Mouse (Mus musculus): ENCODE data around the gene Degs2. TPM values are rescaled to one million over a fixed set of nuclear protein-coding genes. Genes with fewer than 3 reads are reported as not detected.
A peak's percentile ranks its signal among the peaks of the same experiment; 100 is the strongest.

Gene Degs2
- total RNA-seq, 2 experiments from 2014 or later = 0.19 to 0.20 TPM

DNA sequence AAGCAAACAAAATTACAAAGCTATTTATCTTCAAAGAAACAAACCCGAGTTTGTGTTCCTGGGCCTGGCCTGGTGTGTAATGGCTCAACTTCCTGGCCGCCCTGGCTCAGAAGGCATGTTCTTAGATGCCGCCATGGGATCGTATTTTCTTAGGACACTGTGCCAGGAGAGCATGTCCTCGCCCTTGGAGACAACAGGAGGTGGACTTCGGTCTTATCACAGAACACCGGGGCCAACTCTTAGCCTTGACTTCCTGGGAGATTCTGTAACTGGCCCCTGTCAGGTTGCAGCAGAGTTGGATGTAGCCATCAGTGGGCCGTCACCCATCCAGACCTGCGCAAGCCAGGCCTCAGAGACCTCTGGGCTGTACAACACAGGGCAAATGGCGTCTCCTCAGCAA is 2.5 kb downstream of the Degs2 start:
- DNase-seq = no peak

GRCm38 (mm10) chr12:108698697-108699471 is 3.2 kb downstream of the Degs2 start:
- no peak for DNase-seq

DNA sequence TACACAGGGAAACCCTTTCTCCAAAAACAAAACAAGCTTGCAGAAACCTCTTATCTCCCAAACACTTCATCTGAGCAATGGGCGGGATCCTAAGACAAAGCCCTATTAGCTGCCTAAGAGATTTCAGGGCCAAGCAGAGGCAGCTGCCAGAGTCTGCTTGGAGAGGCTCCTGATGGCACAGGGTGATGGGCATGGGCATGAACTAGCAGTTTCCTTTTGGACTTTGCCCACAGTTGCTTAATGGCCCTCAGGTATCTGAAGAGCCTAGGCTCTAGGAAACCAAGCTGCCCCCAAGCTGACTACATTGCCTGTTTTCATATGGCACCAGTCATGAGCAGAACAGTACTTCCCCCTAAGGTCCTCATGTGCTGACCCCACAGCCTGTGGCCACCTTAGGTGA is 7.9 kb downstream of the Degs2 start:
- DNase-seq = no peak

GRCm38 (mm10) chr12:108693592-108693991 is 8.5 kb downstream of the Degs2 start:
- DNase-seq = no peak

DNA sequence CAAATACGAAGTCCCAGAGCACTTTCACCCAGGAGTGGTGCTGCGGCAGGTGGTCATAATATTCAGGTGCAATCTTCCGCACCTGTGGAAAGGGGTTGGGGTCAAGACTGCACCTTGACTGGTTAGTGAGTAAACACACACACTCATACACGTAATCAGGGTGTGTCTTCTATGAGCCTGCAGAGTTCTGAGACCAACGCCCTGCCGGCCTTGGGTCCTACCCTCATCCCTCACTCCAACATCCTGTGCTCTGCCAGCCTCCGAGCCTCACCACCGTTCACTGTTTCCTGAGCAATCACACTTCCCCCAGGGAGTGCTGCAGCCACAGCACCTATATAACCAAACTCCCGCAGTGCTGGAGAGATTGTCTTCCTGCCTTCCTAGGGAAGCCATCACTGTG is 11.6 kb downstream of the Degs2 start:
- no peak for DNase-seq

- DNase-seq = no peak
These were observed 12.9 kb downstream of the Degs2 start for GRCm38 (mm10) chr12:108689167-108689566.

DNA sequence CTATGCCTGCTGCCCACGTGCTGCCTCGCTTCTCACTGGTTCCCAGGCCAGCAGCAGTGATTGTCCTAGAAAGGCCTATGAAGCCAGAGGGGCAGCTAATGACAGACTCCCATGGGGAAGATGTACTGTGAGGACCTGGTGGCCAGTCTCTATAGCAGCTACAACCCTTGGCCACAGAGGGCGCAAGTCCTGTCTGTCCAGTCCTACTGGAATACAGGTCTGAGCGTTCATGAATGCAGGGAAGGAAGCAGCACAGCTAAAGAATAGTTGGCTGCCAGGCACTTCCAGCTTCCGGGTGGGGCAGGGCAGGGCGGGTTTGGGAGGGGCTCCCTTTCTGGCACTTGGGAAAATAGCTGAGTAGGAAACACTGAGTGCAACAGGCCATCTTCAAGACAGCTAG is 15.2 kb downstream of the Degs2 start:
- no peak for DNase-seq

GRCm38 (mm10) chr12:108686463-108686862 is 15.7 kb downstream of the Degs2 start:
- no peak for DNase-seq

- DNase-seq = no peak
These were observed 19.7 kb downstream of the Degs2 start for GRCm38 (mm10) chr12:108682240-108683023.

GRCm38 (mm10) chr12:108680861-108681260 is 21.3 kb downstream of the Degs2 start:
- no peak for DNase-seq

DNA sequence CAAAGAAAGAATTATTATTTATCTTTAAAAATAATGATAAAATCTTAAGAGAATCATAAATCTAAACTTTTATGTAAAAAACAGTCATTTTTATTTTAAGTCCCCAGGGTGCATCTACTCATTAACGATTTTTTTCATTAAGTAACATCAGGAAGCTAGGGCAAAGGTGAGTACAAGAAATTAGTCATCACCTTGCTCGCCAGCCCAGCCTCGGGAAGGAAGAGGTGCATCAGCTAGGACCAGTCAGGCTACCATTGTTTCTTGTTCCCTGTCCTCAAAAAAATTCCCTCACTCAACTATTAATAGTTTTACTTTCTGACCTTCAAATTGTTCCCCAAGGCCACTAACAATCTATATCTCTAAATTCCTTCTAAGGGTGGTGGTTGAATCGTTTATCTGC is 23.7 kb downstream of the Degs2 start:
- no peak for DNase-seq

DNA sequence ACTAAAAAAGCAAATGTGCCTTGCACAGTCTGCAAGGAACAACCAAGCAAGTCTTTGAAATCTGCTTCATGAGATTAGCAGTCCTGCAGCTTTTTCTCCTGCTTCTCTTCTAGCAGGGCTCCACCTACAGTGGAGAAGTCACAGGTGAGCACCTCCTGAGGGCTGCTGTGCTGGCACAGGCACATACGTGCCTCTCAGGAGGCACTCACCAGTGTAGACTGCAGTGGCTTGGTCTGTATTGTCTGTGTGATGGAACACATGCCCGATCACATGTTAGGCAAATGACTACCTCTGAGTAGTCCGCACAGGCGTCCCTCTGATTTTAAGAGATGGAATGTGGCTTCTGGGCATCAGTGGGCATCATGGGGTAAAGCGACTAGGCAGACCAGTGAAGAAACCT is 25.0 kb downstream of the Degs2 start:
- DNase-seq = no peak

DNA sequence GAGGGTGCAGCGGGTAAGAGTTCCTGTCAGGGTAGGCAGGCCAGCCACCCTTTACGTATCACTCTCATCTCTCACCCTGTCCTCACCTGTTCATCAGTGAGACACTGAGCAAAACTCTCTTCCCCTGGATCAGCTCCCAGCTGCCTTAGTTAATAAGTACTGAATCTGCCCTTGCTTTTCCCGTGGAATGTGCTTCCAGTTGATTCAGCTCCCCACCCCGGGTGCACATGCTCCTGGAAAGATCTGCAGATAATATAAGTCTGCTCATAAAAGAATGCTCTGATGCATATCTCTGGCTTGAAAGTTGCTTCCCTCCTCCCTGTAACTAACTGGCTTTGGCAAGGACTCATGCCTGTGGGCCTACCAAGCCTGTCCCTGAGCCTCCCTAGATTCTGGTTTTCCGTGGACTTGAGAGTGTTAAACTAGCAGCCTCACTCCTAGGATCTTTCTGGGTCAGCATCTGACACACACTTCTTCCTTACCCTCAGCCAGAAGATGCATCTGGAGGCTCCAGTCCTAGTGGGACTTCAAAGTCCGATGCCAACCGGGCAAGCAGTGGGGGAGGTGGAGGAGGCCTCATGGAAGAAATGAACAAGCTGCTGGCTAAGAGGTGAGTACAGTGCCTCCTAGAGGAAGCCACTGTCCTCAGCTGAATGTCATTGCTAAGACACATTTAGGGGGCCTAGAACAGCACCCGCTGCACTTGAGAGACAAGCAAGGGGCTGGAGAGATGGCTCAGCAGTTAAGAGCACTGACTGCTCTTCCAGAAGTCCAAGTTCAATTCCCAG is 26.3 kb downstream of the Degs2 start:
- DNase-seq = no peak

DNA sequence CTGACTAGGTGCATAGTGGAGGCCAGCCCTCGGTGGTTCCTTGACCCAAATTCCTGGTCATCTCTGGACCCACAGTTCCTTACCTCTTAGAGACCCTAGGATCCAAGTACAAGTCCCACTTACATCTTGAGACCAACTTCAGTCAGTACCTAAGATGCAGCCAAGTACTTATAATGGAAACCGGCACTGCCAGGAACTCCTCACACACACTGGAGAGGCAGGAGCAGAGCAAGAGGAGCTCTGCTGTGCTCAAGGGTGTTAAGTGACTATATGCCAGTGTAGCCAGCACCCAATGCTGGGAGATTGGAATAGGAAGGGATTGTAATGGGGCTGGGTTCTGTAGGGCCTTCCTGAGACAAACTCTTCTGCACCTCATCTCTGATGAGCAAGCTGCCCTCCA is 27.2 kb downstream of the Degs2 start:
- no peak for DNase-seq

DNA sequence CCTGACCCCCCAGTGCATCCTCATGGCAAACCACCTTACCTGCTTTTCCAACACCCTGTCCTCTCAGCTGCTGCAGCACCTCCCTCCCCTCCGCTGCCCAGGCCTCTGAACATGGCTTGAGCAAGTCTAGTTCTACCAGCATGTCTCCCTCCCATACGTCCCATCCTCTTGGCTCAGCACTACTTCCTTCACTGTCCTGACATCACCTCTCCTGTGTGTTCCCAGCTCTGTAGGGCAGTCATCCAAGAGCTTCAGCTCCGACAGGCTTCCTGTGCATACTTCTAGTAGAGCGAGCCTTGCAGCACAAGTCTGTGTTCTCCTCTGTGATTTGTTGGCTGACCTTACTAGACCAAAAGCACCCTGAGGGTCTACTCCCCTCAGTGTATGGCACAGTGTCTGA is 27.6 kb downstream of the Degs2 start:
- no peak for DNase-seq

- DNase-seq = no peak
These were observed 28.6 kb downstream of the Degs2 start for GRCm38 (mm10) chr12:108673546-108673945.

- DNase-seq = no peak
These were observed 29.2 kb downstream of the Degs2 start for GRCm38 (mm10) chr12:108672908-108673307.

DNA sequence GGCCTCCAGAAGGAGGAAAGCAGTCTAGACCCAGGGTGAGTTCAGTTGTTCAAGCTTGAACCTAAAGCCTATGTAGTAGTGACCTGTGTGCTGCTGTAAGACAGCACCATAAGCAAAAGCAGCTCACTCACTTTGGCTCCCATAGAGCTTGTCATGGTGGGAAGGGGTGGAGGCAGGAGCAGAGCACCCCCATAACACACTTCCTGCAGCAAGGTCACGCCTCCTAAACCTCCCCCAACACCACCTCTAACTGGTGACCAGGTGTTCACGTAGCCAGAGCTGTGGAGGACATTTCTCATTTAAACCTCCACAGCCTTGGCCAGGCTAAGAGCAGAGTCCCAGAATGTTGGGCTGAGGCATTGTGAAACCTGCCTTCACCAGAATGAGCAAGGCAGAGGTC is 30.6 kb downstream of the Degs2 start:
- no peak for DNase-seq

GRCm38 (mm10) chr12:108668606-108669235 is 33.4 kb downstream of the Degs2 start:
- DNase-seq = peak; percentile 31

DNA sequence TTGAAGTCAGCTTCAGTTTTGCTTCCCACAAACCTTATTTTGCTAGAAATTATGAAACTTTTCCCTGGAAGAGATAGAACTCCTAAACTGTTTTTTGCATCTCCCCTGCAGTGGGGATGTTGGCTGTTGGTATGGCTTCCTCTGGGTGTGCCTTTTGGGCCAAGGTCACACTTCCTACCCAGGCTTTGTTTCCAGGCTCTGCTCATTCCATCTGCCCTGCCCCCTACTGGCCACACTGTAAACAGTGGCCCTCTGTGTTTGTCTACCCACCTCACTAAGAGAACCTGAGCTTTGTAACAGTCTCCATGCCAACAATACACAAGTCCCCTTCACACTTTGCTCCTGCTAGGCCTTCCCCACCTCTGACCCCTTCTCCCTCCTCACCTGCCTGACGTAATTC is 44.8 kb downstream of the Degs2 start:
- DNase-seq = peak; percentile 49

DNA sequence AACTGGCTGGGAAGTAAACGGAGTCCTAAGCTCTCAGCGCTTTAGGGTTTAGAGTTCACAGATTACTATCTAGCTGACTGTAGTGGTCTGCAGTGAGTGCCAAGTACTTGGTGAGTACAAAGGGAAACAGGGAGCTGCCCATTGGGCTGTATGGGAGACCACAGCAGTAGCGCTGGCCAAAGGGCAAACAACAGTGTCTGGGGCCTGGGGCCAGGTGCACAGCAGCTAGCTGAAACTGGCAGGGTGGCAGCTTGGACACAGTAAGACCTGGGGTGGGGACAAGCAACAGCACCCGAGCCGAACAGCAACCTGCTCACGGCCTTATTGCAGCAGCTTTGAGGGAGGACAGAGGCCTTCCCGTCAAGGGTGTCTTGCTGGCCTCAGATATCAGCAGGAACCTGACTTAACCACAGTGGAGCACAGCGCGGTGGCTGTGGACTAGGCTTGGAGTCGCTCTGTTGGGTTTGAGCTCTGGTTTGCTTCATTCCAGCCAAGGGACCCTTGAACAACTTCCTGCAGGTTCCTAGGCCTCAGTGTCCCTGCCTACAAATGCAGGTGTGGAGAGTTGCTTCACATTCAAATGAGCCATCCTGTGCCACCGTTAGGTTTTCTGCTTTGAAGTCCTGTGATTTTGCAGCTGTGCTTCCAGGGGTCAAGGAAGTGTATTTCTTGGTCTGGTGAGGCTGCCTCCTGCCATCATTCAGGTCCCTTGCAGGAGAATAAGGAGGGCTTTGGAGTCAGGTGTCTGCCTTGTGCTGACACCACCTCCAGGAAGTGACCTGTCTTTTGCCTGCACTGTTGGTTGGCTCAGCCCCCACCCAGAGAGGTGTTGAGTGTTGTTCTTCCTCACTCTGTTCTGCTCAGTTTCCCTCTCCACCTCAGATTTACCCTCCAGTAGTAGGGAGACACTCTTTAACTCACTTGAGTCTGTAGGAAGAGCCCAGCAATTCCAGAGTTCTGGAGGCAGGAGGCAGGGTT is 48.5 kb downstream of the Degs2 start:
- DNase-seq = no peak
